Mouse (Mus musculus): ENCODE results near the gene Myb.

Myb gene

GRCm38 (mm10) chr10:21076137-21076536 lies 84.6 kb downstream of the Myb start:
- no peak for DNase-seq

Measured in kidney, postnatal 25 days (tissue).